Mouse (Mus musculus): ENCODE data around the gene Ubl3.

GRCm38 (mm10) chr5:148579156-148579555 lies 26.6 kb upstream of the Ubl3 start:
- TF ChIP-seq CTCF (IDR thresholded peaks at IDR 0.05; ENCODE audit: insufficient read depth, low read length) (no peak), POLR2A (IDR thresholded peaks at IDR 0.05; ENCODE audit: borderline replicate concordance, extremely low read depth, low read depth, low read length) (no peak)

Measured in lung, adult 2 months (tissue).